Mouse (Mus musculus): ENCODE results near the gene Wee1. TPM values are rescaled to one million over a fixed set of nuclear protein-coding genes. Genes with fewer than 3 reads are reported as not detected.

Gene Wee1
- polyA plus RNA-seq, 1 experiment from 2014 or later, result 40.2 TPM

DNA sequence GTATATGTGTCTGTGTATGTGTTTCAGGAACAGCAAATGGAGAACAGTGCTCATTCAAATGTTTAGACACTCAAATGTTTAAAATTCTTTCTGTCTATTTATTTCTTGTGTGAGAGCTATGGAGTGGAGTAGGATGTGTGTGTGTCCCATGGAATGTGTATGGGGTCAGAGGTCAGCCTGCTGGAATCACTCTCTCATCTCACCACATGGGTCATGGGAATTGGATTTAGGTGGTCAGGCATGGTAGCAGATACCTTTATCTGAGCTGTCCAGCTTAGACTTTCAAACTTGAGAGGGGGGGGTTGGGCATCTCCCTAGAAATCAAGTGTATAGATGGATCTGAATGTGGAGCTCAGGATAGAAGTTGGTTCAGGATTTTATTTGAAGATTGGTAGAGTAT is 38.8 kb downstream of the Wee1 start:
- Histone ChIP-seq H3K27ac (ENCODE audit: low read depth) (no peak overlapping the region), H3K4me2 (ENCODE audit: low read length) (no peak overlapping the region), H3K9me3 (ENCODE audit: control insufficient read depth, low read length) (no peaks in the 10 kb centered on the region), H3K27me3 (replicated peaks; ENCODE audit: control insufficient read depth, insufficient read depth, low read length) (no peaks in the 10 kb centered on the region), H3K4me3 (ENCODE audit: low read depth, low read length) (no peak overlapping the region), H3K36me3 (ENCODE audit: control insufficient read depth, insufficient read depth, low read length) (no peaks in the 10 kb centered on the region), H3K9ac (ENCODE audit: low read length) (no peak overlapping the region), H3K4me1 (replicated peaks; ENCODE audit: control insufficient read depth, insufficient read depth, low read length) (peaks cover 16% of the 10 kb centered on the region)
- ATAC-seq (replicated peaks; ENCODE audit: low FRiP score, low TSS enrichment, low read depth) (no peak), DNase-seq (ENCODE audit: low spot score) (no peak)

DNA sequence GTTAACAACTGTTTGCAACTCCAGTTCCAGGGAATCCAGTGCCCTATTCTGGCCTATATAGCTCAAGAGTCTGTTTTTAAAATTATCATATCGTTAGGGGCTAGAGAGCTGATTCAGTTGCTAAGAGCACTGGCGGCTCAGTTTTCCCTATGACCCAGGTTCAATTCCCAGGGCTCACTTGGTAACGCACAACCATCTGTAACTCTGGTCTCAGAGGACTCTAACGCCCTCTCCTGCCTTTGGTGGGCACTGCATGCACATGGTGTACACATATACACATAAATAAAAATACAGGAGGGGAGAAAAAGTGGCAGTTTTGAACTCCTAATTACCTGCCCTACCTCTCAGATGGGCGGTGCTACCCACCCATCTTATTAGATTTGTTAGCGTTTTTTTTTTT is 41.2 kb downstream of the Wee1 start:
- WGBS, result 92% methylated on average over 6 of the region's 6 CpGs

GRCm38 (mm10) chr7:110164103-110164681 is 42.3 kb downstream of the Wee1 start:
- Histone ChIP-seq H3K27me3 (replicated peaks; ENCODE audit: control insufficient read depth, insufficient read depth, low read length) (no peaks in the 10 kb centered on the region), H3K4me2 (ENCODE audit: low read length) (peak overlapping the region; percentile 98), H3K4me1 (replicated peaks; ENCODE audit: control insufficient read depth, insufficient read depth, low read length) (no peaks in the 10 kb centered on the region), H3K9ac (ENCODE audit: low read length) (peak overlapping the region; percentile 71), H3K36me3 (ENCODE audit: control insufficient read depth, insufficient read depth, low read length) (no peaks in the 10 kb centered on the region), H3K9me3 (ENCODE audit: control insufficient read depth, low read length) (no peaks in the 10 kb centered on the region), H3K4me3 (ENCODE audit: low read depth, low read length) (peak overlapping the region; percentile 48), H3K27ac (ENCODE audit: low read depth) (peak overlapping the region; percentile 99)
- ATAC-seq (replicated peaks; ENCODE audit: low FRiP score, low TSS enrichment, low read depth) (peak; percentile 80), DNase-seq (ENCODE audit: low spot score) (peak; percentile 95)
- under 1% methylated on average over 24 of the region's 24 CpGs for WGBS

More for the DNA sequence above, 41.2 kb downstream of the Wee1 start:
- Histone ChIP-seq H3K4me2 (ENCODE audit: low read length) (no peak overlapping the region), H3K4me3 (ENCODE audit: low read depth, low read length) (no peak overlapping the region), H3K27ac (ENCODE audit: low read depth) (peak overlapping the region; percentile 99; the same call in 1 of the 2 replicates), H3K27me3 (replicated peaks; ENCODE audit: control insufficient read depth, insufficient read depth, low read length) (no peaks in the 10 kb centered on the region), H3K9ac (ENCODE audit: low read length) (no peak overlapping the region), H3K4me1 (replicated peaks; ENCODE audit: control insufficient read depth, insufficient read depth, low read length) (no peaks in the 10 kb centered on the region), H3K9me3 (ENCODE audit: control insufficient read depth, low read length) (no peaks in the 10 kb centered on the region), H3K36me3 (ENCODE audit: control insufficient read depth, insufficient read depth, low read length) (no peaks in the 10 kb centered on the region)
- ATAC-seq (replicated peaks; ENCODE audit: low FRiP score, low TSS enrichment, low read depth) (no peak), DNase-seq (ENCODE audit: low spot score) (no peak)

DNA sequence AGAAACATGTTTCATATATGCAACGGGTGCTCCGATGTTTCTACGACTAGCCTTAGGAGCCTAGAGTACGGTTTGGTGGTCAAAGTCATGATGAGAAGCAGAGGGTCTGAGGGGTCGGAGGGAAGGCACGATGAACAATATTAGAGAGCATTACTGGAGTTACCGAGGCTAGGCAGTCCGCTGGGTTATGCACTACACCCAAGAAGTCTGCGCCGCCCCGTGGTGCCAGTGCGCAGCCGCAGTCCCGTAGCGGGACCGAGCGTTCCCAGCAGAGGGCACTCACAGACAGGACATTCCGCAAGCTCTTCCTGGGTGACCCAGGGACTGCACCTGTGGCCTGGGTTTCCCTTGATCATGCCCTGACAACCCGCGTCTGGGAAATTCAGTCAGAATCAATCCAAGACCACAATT is 42.9 kb downstream of the Wee1 start:
- Histone ChIP-seq H3K4me1 (replicated peaks; ENCODE audit: control insufficient read depth, insufficient read depth, low read length) (no peaks in the 10 kb centered on the region), H3K4me2 (ENCODE audit: low read length) (peak overlapping the region; percentile 98), H3K9ac (ENCODE audit: low read length) (peak overlapping the region; percentile 71), H3K9me3 (ENCODE audit: control insufficient read depth, low read length) (no peaks in the 10 kb centered on the region), H3K4me3 (ENCODE audit: low read depth, low read length) (peak overlapping the region; percentile 48), H3K27me3 (replicated peaks; ENCODE audit: control insufficient read depth, insufficient read depth, low read length) (no peaks in the 10 kb centered on the region), H3K36me3 (ENCODE audit: control insufficient read depth, insufficient read depth, low read length) (no peaks in the 10 kb centered on the region), H3K27ac (ENCODE audit: low read depth) (peak overlapping the region; percentile 99)
- ATAC-seq (replicated peaks; ENCODE audit: low FRiP score, low TSS enrichment, low read depth) (peak; percentile 93), DNase-seq (ENCODE audit: low spot score) (peak; percentile 97)
- under 1% methylated on average over 20 of the region's 20 CpGs for WGBS

DNA sequence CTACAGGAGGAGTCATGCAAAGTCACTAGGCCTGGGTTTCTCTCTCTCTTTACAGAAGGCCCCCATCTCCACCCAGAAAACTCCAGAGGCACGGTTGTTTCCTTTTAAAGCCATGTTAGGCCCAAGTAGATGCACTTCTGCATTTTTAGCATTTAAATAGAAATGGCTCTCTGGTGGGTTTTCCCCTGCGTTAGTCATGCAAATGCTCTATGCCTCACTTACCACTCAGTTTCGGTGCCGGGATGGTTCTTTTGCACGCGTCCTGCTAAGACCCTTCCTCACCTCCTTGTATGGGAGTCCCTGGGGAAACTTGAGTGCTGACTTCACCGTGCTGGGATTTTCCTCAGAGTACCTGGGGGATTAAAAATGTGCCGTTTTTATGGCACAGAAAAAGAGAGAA is 44.4 kb downstream of the Wee1 start:
- Histone ChIP-seq H3K9ac (ENCODE audit: low read length) (no peak overlapping the region), H3K27ac (ENCODE audit: low read depth) (no peak overlapping the region), H3K4me2 (ENCODE audit: low read length) (no peak overlapping the region), H3K4me1 (replicated peaks; ENCODE audit: control insufficient read depth, insufficient read depth, low read length) (no peaks in the 10 kb centered on the region), H3K4me3 (ENCODE audit: low read depth, low read length) (no peak overlapping the region), H3K9me3 (ENCODE audit: control insufficient read depth, low read length) (no peaks in the 10 kb centered on the region), H3K27me3 (replicated peaks; ENCODE audit: control insufficient read depth, insufficient read depth, low read length) (no peaks in the 10 kb centered on the region), H3K36me3 (ENCODE audit: control insufficient read depth, insufficient read depth, low read length) (no peaks in the 10 kb centered on the region)
- DNase-seq (ENCODE audit: low spot score), result no peak
- no peak for ATAC-seq (replicated peaks; ENCODE audit: low FRiP score, low TSS enrichment, low read depth)
- WGBS, result 78% methylated on average over 8 of the region's 8 CpGs

DNA sequence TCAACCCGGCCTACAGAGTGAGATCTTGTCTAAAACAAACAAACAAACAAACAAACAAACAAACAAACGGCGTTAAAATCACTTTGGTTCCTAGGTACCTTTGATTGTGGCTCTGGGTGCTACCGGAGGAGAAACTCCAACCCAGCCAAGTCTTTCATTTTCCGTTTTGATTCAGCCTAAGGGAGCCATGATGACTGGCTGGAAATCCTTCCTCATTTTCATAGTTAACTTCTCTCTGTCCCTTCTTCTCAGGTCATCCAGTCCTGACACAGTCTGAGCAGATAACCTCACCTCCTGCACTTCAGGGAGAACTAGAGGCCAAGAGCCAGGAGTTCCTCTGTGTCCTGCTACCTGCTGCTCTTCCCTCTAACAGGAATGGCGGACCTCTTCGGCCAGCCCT is 57.4 kb downstream of the Wee1 start:
- ATAC-seq (replicated peaks; ENCODE audit: low FRiP score, low TSS enrichment, low read depth) (no peak), DNase-seq (ENCODE audit: low spot score) (no peak)
- H3K4me3 ChIP-seq (ENCODE audit: low read depth, low read length), result no peak overlapping the region
- H3K4me1 ChIP-seq (replicated peaks; ENCODE audit: control insufficient read depth, insufficient read depth, low read length), result no peaks in the 10 kb centered on the region
- WGBS, result 90% methylated on average over 7 of the region's 7 CpGs
- no peak overlapping the region for H3K4me2 ChIP-seq (ENCODE audit: low read length)
- no peak overlapping the region for H3K27ac ChIP-seq (ENCODE audit: low read depth)
- H3K9me3 ChIP-seq (ENCODE audit: control insufficient read depth, low read length), result no peaks in the 10 kb centered on the region
- H3K36me3 ChIP-seq (ENCODE audit: control insufficient read depth, insufficient read depth, low read length), result no peaks in the 10 kb centered on the region
- no peaks in the 10 kb centered on the region for H3K27me3 ChIP-seq (replicated peaks; ENCODE audit: control insufficient read depth, insufficient read depth, low read length)
- no peak overlapping the region for H3K9ac ChIP-seq (ENCODE audit: low read length)

DNA sequence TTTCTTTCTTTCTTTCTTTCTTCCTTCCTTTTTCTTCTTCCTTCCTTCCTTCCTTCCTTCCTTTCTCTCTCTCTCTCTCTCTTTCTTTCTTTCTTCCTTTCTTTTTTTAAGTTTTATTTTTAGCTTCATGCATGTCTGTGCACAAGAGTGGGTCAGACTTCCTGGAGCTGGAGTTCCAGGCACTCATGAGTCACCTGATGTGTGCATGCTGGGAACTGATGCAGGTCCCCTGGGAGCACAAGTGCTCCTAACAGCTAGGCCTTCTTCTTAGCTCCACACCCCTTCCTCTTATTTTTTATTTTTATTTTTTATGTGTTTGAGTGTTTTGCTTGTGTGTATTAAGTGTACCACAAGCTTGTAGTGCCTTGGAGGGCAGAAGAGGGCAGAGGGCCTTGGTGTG is 58.8 kb downstream of the Wee1 start:
- no peak for DNase-seq (ENCODE audit: low spot score)
- Histone ChIP-seq H3K4me1 (replicated peaks; ENCODE audit: control insufficient read depth, insufficient read depth, low read length) (no peaks in the 10 kb centered on the region), H3K27me3 (replicated peaks; ENCODE audit: control insufficient read depth, insufficient read depth, low read length) (no peaks in the 10 kb centered on the region), H3K9me3 (ENCODE audit: control insufficient read depth, low read length) (no peaks in the 10 kb centered on the region), H3K27ac (ENCODE audit: low read depth) (no peak overlapping the region), H3K4me2 (ENCODE audit: low read length) (no peak overlapping the region), H3K9ac (ENCODE audit: low read length) (no peak overlapping the region), H3K4me3 (ENCODE audit: low read depth, low read length) (no peak overlapping the region), H3K36me3 (ENCODE audit: control insufficient read depth, insufficient read depth, low read length) (no peaks in the 10 kb centered on the region)
- no peak for ATAC-seq (replicated peaks; ENCODE audit: low FRiP score, low TSS enrichment, low read depth)

GRCm38 (mm10) chr7:110181446-110181845 is 59.6 kb downstream of the Wee1 start:
- ATAC-seq (replicated peaks; ENCODE audit: low FRiP score, low TSS enrichment, low read depth), result no peak
- H3K4me3 ChIP-seq (ENCODE audit: low read depth, low read length), result no peak overlapping the region
- no peak overlapping the region for H3K4me2 ChIP-seq (ENCODE audit: low read length)
- H3K36me3 ChIP-seq (ENCODE audit: control insufficient read depth, insufficient read depth, low read length), result no peaks in the 10 kb centered on the region
- H3K27ac ChIP-seq (ENCODE audit: low read depth), result no peak overlapping the region
- H3K9ac ChIP-seq (ENCODE audit: low read length), result no peak overlapping the region
- no peaks in the 10 kb centered on the region for H3K9me3 ChIP-seq (ENCODE audit: control insufficient read depth, low read length)
- H3K27me3 ChIP-seq (replicated peaks; ENCODE audit: control insufficient read depth, insufficient read depth, low read length), result no peaks in the 10 kb centered on the region
- H3K4me1 ChIP-seq (replicated peaks; ENCODE audit: control insufficient read depth, insufficient read depth, low read length), result no peaks in the 10 kb centered on the region
- no peak for DNase-seq (ENCODE audit: low spot score)
- 64% methylated on average over 8 of the region's 8 CpGs for WGBS

- DNase-seq (ENCODE audit: low spot score) (no peak), ATAC-seq (replicated peaks; ENCODE audit: low FRiP score, low TSS enrichment, low read depth) (no peak)
- 0 out of 2 replicates have a peak, but pooled peaks cover under 1% of the 10 kb centered on the region for H3K4me1 ChIP-seq (replicated peaks; ENCODE audit: control insufficient read depth, insufficient read depth, low read length)
- no peaks in the 10 kb centered on the region for H3K9me3 ChIP-seq (ENCODE audit: control insufficient read depth, low read length)
- H3K4me3 ChIP-seq (ENCODE audit: low read depth, low read length), result no peak overlapping the region
- H3K36me3 ChIP-seq (ENCODE audit: control insufficient read depth, insufficient read depth, low read length), result no peaks in the 10 kb centered on the region
- no peak overlapping the region for H3K9ac ChIP-seq (ENCODE audit: low read length)
- no peak overlapping the region for H3K4me2 ChIP-seq (ENCODE audit: low read length)
- no peaks in the 10 kb centered on the region for H3K27me3 ChIP-seq (replicated peaks; ENCODE audit: control insufficient read depth, insufficient read depth, low read length)
- 84% methylated on average over 3 of the region's 3 CpGs for WGBS
- H3K27ac ChIP-seq (ENCODE audit: low read depth), result no peak overlapping the region
Observed at GRCm38 (mm10) chr7:110184608-110185007, 62.8 kb downstream of the Wee1 start.
